Mouse (Mus musculus) lung, embryonic 16.5 days (tissue): ENCODE data around the gene Garnl3. TPM values are rescaled to one million over a fixed set of nuclear protein-coding genes. Genes with fewer than 3 reads are reported as not detected.

Experiments
- ATAC-seq: fragments of 200-750 bp; cut with Nextera tagmentation; 2 replicates; pipeline ENCODE4 v1.8.0; 2017; ENCODE audit warnings: low read depth, mild to moderate bottlenecking, moderate library complexity
- H3K27ac ChIP-seq: fragments of 300-500 bp; sonication (generic); 2 replicates; pipeline ENCODE4 v1.5.1; 2014; ENCODE audit warnings: mild to moderate bottlenecking, control low read depth, low read length
- H3K27me3 ChIP-seq: fragments of 300-500 bp; sonication (generic); 2 replicates; pipeline ENCODE4 v1.6.1; 2014; ENCODE audit warnings: low read depth, low read length, mixed read lengths; ENCODE audit not compliant: control insufficient read depth, insufficient read depth
- H3K36me3 ChIP-seq: fragments of 300-500 bp; sonication (generic); 2 replicates; pipeline ENCODE4 v1.6.1; 2014; ENCODE audit warnings: low read length; ENCODE audit not compliant: control insufficient read depth, insufficient read depth
- H3K4me1 ChIP-seq: fragments of 300-500 bp; sonication (generic); replicated peaks from 2 replicates; pipeline ENCODE4 v1.6.1; 2014; ENCODE audit warnings: low read length, mixed read lengths; ENCODE audit not compliant: control insufficient read depth, insufficient read depth
- H3K4me2 ChIP-seq: fragments of 300-500 bp; sonication (generic); 2 replicates; pipeline ENCODE4 v1.6.1; 2014; ENCODE audit warnings: low read depth, low read length, control low read depth
- H3K4me3 ChIP-seq: fragments of 300-500 bp; sonication (generic); 2 replicates; pipeline ENCODE4 v1.5.1; 2014; ENCODE audit warnings: mild to moderate bottlenecking, low read length, control low read depth
- H3K9ac ChIP-seq: fragments of 300-500 bp; sonication (generic); 2 replicates; pipeline ENCODE4 v1.6.1; 2014; ENCODE audit warnings: low read length, control low read depth
- H3K9me3 ChIP-seq: fragments of 300-500 bp; sonication (generic); 2 replicates; pipeline ENCODE4 v1.6.1; 2016; ENCODE audit warnings: low read length; ENCODE audit not compliant: control insufficient read depth
- WGBS: fragments of 180-500 bp; shearing (Covaris S2); extraction: QIAGEN DNeasy Blood & Tissue Kit; methylation state at CpG from one replicate; pipeline ENCODE4 v1.1.7; 2014; 5-methylcytosine and 5-hydroxymethylcytosine counted together
- polyA plus RNA-seq: library from polyadenylated mRNA; unstranded; fragments of >200 nt; fragmentation: Nextera tagmentation; extraction: Ambion mirVana; gene quantifications from 2 replicates; pipeline ENCODE4 v1.2.1, GENCODE M21; 2015

Gene Garnl3
- polyA plus RNA-seq, 1 experiment from 2014 or later, result 9.3 TPM

GRCm38 (mm10) chr2:32966184-32966688 lies 165.2 kb downstream of the Garnl3 start:
- 10% methylated on average over 13 of the region's 13 CpGs for WGBS
- Histone ChIP-seq H3K9me3 (no peaks in the 10 kb centered on the region), H3K4me1 (peaks cover 33% of the 10 kb centered on the region), H3K4me3 (peak overlapping the region; percentile 74), H3K36me3 (peaks cover 18% of the 10 kb centered on the region), H3K4me2 (peak overlapping the region; percentile 77), H3K27me3 (no peaks in the 10 kb centered on the region), H3K9ac (peak overlapping the region; percentile 90), H3K27ac (peak overlapping the region; percentile 100)
- no peak for ATAC-seq

- no peak for ATAC-seq
- no peak overlapping the region for H3K4me3 ChIP-seq
- no peak overlapping the region; the same call in 1 of the 2 replicates for H3K4me2 ChIP-seq
Measured at GRCm38 (mm10) chr2:32965511-32966183, 165.8 kb downstream of the Garnl3 start.

DNA sequence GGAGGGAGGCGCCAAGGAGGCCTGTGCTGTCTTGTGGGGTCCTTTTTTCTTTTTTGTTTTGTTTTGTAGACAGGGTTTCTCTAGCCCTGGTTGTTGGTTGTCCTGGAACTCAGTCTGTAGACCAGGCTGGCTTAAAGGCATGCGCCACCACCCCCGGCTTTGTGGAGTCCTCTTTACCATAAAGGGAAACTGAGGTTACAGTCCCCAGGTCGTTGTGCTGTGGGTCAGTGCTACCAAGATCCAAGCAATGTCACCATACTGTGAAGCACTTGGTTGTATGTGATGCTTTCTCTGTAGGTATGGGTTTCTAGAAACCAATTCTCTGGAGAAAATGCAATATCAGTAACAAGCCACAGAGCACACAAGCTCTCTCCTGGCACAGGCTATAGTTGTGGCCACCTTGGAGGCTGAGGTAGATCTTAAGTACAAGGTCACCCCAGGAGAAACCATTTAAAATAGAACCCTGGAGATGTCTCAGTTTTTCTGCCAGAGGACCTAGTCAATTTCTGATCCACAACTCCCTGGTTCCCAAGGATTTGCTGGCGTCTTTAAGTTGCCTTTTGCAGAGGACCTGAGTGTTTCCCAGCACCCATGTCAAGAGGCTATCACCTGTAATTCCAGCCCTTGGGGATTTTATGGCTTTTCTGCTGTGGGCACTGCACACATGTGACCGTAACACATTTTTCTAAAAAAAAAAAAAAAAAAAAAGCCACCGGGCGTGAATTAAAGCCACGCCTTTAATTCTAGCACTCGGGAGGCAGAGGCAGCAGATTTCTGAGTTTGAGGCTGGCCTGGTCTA lies 166.6 kb downstream of the Garnl3 start:
- Histone ChIP-seq H3K9ac (no peak overlapping the region), H3K9me3 (no peaks in the 10 kb centered on the region), H3K27me3 (no peaks in the 10 kb centered on the region), H3K36me3 (peaks cover 18% of the 10 kb centered on the region), H3K4me3 (no peak overlapping the region), H3K27ac (0 out of 2 replicates have a peak overlapping the region, but pooled peaks have one; percentile 30), H3K4me1 (peaks cover 40% of the 10 kb centered on the region), H3K4me2 (no peak overlapping the region)
- no peak for ATAC-seq
- 33% methylated on average over 10 of the region's 10 CpGs for WGBS

More at GRCm38 (mm10) chr2:32965511-32966183, 165.8 kb downstream of the Garnl3 start:
- Histone ChIP-seq H3K27ac (no peak overlapping the region), H3K4me1 (peaks cover 37% of the 10 kb centered on the region), H3K9ac (no peak overlapping the region; the same call in 1 of the 2 replicates), H3K9me3 (no peaks in the 10 kb centered on the region), H3K27me3 (no peaks in the 10 kb centered on the region), H3K36me3 (peaks cover 18% of the 10 kb centered on the region)
- 8% methylated on average over 7 of the region's 7 CpGs for WGBS

DNA sequence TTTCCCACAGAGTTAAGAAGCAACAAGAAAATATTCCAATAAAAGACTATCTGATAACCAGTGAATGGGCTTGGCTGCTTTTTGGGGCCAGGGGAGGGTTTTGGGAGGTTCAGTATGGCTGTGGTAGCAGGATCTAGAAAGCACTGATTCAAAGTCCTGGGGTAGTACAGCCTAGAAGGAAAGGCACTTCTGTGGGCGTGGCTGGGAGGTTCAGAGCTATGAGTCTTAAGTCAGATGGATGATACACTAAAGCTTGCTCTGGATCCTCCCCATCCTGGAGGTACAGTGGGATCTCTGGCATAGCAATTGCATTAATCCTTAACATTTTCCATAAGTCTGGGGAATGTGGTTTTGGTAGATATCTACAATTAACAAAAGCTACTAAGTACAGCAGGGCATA lies 167.5 kb downstream of the Garnl3 start:
- H3K27me3 ChIP-seq, result no peaks in the 10 kb centered on the region
- H3K27ac ChIP-seq, result no peak overlapping the region
- 65% methylated on average over 1 of the region's 1 CpGs for WGBS
- H3K9me3 ChIP-seq, result no peaks in the 10 kb centered on the region
- peak overlapping the region; percentile 93; the same call in 1 of the 2 replicates for H3K4me2 ChIP-seq
- H3K4me1 ChIP-seq, result peaks cover 40% of the 10 kb centered on the region
- no peak for ATAC-seq
- H3K9ac ChIP-seq, result peak overlapping the region; percentile 41
- H3K36me3 ChIP-seq, result peaks cover 18% of the 10 kb centered on the region
- H3K4me3 ChIP-seq, result no peak overlapping the region

- ATAC-seq, result no peak
- Histone ChIP-seq H3K9me3 (no peaks in the 10 kb centered on the region), H3K27me3 (no peaks in the 10 kb centered on the region), H3K4me1 (peaks cover 40% of the 10 kb centered on the region), H3K27ac (no peak overlapping the region; the same call in 1 of the 2 replicates), H3K4me3 (peak overlapping the region; percentile 85), H3K36me3 (peaks cover 18% of the 10 kb centered on the region), H3K9ac (peak overlapping the region; percentile 92), H3K4me2 (peak overlapping the region; percentile 93)
- WGBS, result 39% methylated on average over 4 of the region's 4 CpGs
Measured at GRCm38 (mm10) chr2:32963544-32963943, 167.9 kb downstream of the Garnl3 start.

GRCm38 (mm10) chr2:32962875-32963220 lies 168.6 kb downstream of the Garnl3 start:
- Histone ChIP-seq H3K4me3 (peak overlapping the region; percentile 85), H3K27me3 (no peaks in the 10 kb centered on the region), H3K9me3 (no peaks in the 10 kb centered on the region), H3K4me2 (peak overlapping the region; percentile 93), H3K27ac (peak overlapping the region; percentile 88), H3K9ac (peak overlapping the region; percentile 92), H3K36me3 (peaks cover 18% of the 10 kb centered on the region), H3K4me1 (peaks cover 39% of the 10 kb centered on the region)
- WGBS, result 4% methylated on average over 9 of the region's 9 CpGs
- ATAC-seq, result no peak

DNA sequence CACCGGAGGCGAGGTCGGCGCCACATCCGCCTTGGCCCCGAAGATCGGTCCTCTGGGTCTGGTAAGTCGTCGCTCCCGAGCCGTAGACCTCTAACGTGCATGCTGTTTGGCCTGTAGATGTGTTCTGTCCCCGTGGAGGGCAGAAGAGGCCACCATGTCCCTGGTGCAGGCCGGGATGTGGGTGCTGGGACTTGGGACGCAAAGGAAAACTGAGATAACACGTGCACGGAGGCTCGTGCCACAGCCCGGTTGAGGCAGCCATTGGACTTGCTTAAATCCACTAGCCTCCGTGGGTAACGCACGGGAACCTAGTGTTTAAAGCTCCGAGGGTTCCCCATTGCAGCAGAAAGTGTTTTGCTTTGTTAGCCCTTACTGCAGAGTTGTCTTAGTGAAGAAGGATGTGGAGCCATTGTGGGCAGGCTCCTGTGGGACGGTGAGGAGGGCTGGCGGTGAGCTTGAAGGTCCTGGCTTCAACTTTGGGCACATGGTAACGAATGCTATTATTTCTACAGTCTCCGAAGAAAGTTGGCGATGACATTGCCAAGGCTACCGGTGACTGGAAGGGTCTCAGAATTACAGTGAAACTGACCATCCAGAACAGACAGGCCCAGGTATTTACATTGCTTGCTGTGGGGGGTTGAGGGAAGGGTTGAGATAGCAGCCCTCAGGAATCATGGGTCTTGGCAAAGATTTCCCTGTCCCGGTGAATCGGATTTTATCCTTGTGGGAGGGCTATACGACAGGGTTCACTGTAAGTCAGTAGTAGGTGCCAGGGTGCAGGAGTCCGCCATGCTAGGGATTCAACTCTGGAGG lies 169.2 kb downstream of the Garnl3 start:
- Histone ChIP-seq H3K4me3 (peak overlapping the region; percentile 85), H3K9ac (peak overlapping the region; percentile 92), H3K27ac (peak overlapping the region; percentile 88), H3K4me2 (peak overlapping the region; percentile 93), H3K36me3 (peaks cover 18% of the 10 kb centered on the region), H3K27me3 (no peaks in the 10 kb centered on the region), H3K9me3 (no peaks in the 10 kb centered on the region), H3K4me1 (peaks cover 33% of the 10 kb centered on the region)
- WGBS, result under 1% methylated on average over 33 of the region's 33 CpGs
- no peak for ATAC-seq

- Histone ChIP-seq H3K9me3 (no peaks in the 10 kb centered on the region), H3K27me3 (no peaks in the 10 kb centered on the region), H3K27ac (peak within 1 kb of the TSS; percentile 88), H3K36me3 (peaks cover 21% of the 10 kb centered on the region), H3K4me3 (peak within 1 kb of the TSS; percentile 85), H3K4me1 (peaks cover 32% of the 10 kb centered on the region), H3K4me2 (peak within 1 kb of the TSS; percentile 93), H3K9ac (peak within 1 kb of the TSS; percentile 92)
- 2% methylated on average over 55 of the region's 55 CpGs for WGBS
- ATAC-seq, result peak; percentile 95
Measured at GRCm38 (mm10) chr2:32961192-32961995, 170.1 kb downstream of the Garnl3 start, which contains the start of the genes Rpl12 and Lrsam1. Rpl12 (plus strand) TSS chr2:32961559. Lrsam1 (minus strand) TSS chr2:32961614.
